Mouse (Mus musculus) liver, embryonic 14.5 days (tissue): ENCODE data around the gene Six5. TPM values are rescaled to one million over a fixed set of nuclear protein-coding genes. Genes with fewer than 3 reads are reported as not detected.

Experiments used
- ATAC-seq: fragments of 200-750 bp; cut with Nextera tagmentation; 2 replicates; pipeline ENCODE4 v1.8.0; 2017; ENCODE audit warnings: moderate number of reproducible peaks, mild to moderate bottlenecking, moderate library complexity; ENCODE audit not compliant: insufficient read depth
- DNase-seq, 3 experiments: peaks; one replicate each; pipeline ENCODE4 v3.0.0-alpha.2; 2012 to 2013; ENCODE audit warnings: low read depth in 3 of 3, low spot score in 3 of 3
- H3K27ac ChIP-seq: fragments of 300-500 bp; sonication (generic); 2 replicates; pipeline ENCODE4 v1.5.1; 2014; ENCODE audit warnings: moderate library complexity, mild to moderate bottlenecking, control low read depth, inconsistent platforms
- H3K27me3 ChIP-seq: fragments of 300-500 bp; sonication (generic); 2 replicates; pipeline ENCODE4 v1.6.1; 2014; ENCODE audit warnings: mild to moderate bottlenecking, low read length, moderate library complexity; ENCODE audit not compliant: control insufficient read depth, insufficient read depth
- H3K36me3 ChIP-seq: fragments of 300-500 bp; sonication (generic); replicated peaks from 2 replicates; pipeline ENCODE4 v1.6.1; 2014; ENCODE audit warnings: low read depth; ENCODE audit not compliant: control insufficient read depth, insufficient read depth
- H3K4me1 ChIP-seq, 2 experiments: fragments of 200-500 bp in 1 of 2; fragments of 300-500 bp in 1 of 2; sonication (generic) in 1 of 2; replicated peaks; 2 replicates each; pipeline ENCODE4 v1.6.1; 2012 to 2014; ENCODE audit warnings: antibody characterized with exemption in 1 of 2, inconsistent platforms in 1 of 2, low read length in 1 of 2; ENCODE audit not compliant: control insufficient read depth in 2 of 2, insufficient read depth in 2 of 2
- H3K4me2 ChIP-seq: fragments of 300-500 bp; sonication (generic); 2 replicates; pipeline ENCODE4 v1.6.1; 2014; ENCODE audit warnings: low read depth, mild to moderate bottlenecking, control low read depth, moderate library complexity
- H3K4me3 ChIP-seq, 2 experiments: fragments of 200-500 bp in 1 of 2; fragments of 300-500 bp in 1 of 2; sonication (generic) in 1 of 2; 2 replicates each; pipeline ENCODE4 v1.5.1; 2012 to 2014; ENCODE audit warnings: low read depth in 2 of 2, low read length in 2 of 2, mild to moderate bottlenecking in 2 of 2, control low read depth in 1 of 2, inconsistent platforms in 1 of 2, moderate library complexity in 1 of 2; ENCODE audit not compliant: insufficient read depth in 1 of 2
- H3K9ac ChIP-seq: fragments of 300-500 bp; sonication (generic); replicated peaks from 2 replicates; pipeline ENCODE4 v1.6.1; 2014; ENCODE audit warnings: mild to moderate bottlenecking, control low read depth, moderate library complexity
- H3K9me3 ChIP-seq: fragments of 300-500 bp; sonication (generic); 2 replicates; pipeline ENCODE4 v1.6.1; 2016; ENCODE audit warnings: low read length, mixed read lengths; ENCODE audit not compliant: control insufficient read depth
- CTCF ChIP-seq: IDR thresholded peaks from 2 replicates; pipeline ENCODE4 v1.5.1; 2016; ENCODE audit warnings: antibody characterized with exemption, low read depth, control low read depth
- EP300 ChIP-seq: IDR thresholded peaks from 2 replicates; pipeline ENCODE4 v1.6.1; 2016; ENCODE audit warnings: antibody characterized with exemption, low read depth
- WGBS: fragments of 180-500 bp; shearing (Covaris S2); extraction: QIAGEN DNeasy Blood & Tissue Kit; methylation state at CpG from one replicate; pipeline ENCODE4 v1.1.7; 2014; ENCODE audit not compliant: insufficient replicate concordance; 5-methylcytosine and 5-hydroxymethylcytosine counted together
- polyA plus RNA-seq, 2 experiments: library from polyadenylated mRNA; depleted of rRNA in 1 of 2; stranded (reverse) in 1 of 2; unstranded in 1 of 2; fragments of >200 nt; fragmentation: Nextera tagmentation in 1 of 2; extraction: Ambion mirVana in 1 of 2; gene quantifications; 2 replicates each; pipeline versions ENCODE4 v1.2.1 to v1.2.3; 2012 to 2014

Gene Six5
- polyA plus RNA-seq, 2 experiments, result 0.60 to 3.3 TPM

- Histone ChIP-seq H3K4me2 (no peak overlapping the region), H3K27ac (no peak overlapping the region), H3K36me3 (no peaks in the 10 kb centered on the region), H3K4me3 (no peak overlapping the region), H3K9me3 (no peaks in the 10 kb centered on the region), H3K27me3 (no peaks in the 10 kb centered on the region), H3K9ac (no peak overlapping the region), H3K4me1 (no peaks in the 10 kb centered on the region)
- no peak for ATAC-seq
- no peak for TF ChIP-seq CTCF
- TF ChIP-seq EP300, result no peak
- DNase-seq, result no peak
- 66% methylated on average over 1 of the region's 1 CpGs for WGBS
Measured at GRCm38 (mm10) chr7:19109565-19109964, 15.2 kb downstream of the Six5 start.

DNA sequence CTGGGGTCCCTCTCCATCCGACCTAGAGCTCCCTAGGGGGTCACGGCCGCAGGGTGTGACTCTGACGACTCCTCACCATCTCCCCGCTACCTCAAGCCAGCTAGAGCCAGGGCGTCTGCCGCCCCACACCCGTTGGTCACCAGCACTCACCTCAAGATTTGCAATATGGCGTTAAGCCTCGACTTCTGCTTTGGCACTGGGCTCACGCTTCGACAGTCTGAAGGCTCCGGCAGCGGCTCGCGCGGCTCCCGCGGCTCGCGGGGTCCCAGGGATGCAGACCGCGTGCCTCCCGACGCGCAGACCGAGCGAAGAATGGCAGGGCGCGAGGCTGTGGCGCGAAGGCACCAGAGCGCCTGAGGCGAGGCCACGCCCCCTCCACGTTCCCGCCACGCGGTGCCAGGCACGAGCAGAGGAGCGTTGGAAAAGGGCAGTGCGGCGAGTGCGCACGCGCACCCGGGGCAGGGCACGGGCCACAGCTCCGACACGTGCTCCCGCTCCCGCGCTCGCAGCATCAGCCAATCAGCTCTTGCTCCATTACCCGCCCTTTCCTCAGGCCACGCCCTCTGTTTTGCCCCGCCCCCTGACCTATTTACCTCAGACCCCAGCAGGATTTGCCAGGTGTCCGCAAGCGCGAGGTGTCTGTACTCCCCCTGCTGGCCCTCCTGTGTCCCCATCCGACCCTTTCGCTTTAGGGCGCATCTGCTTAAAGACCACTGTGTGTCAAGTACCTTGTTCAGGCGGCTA, 23.8 kb downstream of the Six5 start, which contains the start of gene Gm4969:
Gene Gm4969 (minus strand): TSS at position 341 of the 744 bp plus-strand sequence.
- Histone ChIP-seq H3K4me3 (0 out of 4 replicates have a peak within 1 kb of the TSS, but pooled peaks of 1 of the 2 experiments have one; percentile 88), H3K9me3 (peaks cover 4% of the 10 kb centered on the region), H3K4me2 (peak within 1 kb of the TSS; percentile 94), H3K27ac (no peak within 1 kb of the TSS), H3K4me1 (peaks cover 11 to 18% of the 10 kb centered on the region in 2 experiments), H3K36me3 (no peaks in the 10 kb centered on the region), H3K9ac (no peak within 1 kb of the TSS), H3K27me3 (peaks cover 7% of the 10 kb centered on the region)
- peak in 1 of 3 experiments; percentile 22 for DNase-seq
- TF ChIP-seq CTCF, result peak; percentile 46
- TF ChIP-seq EP300, result no peak
- ATAC-seq, result peak; percentile 17; the same call in 1 of the 2 replicates
- 27% methylated on average over 61 of the region's 64 CpGs for WGBS

GRCm38 (mm10) chr7:19119083-19119482, 24.7 kb downstream of the Six5 start:
- Histone ChIP-seq H3K4me3 (peak overlapping the region; percentile 88 to 91; a peak in 2 of 4 replicates), H3K4me1 (peaks cover 11 to 18% of the 10 kb centered on the region in 2 experiments), H3K36me3 (no peaks in the 10 kb centered on the region), H3K4me2 (peak overlapping the region; percentile 94), H3K9ac (no peak overlapping the region), H3K9me3 (peaks cover 4% of the 10 kb centered on the region), H3K27ac (no peak overlapping the region), H3K27me3 (peaks cover 7% of the 10 kb centered on the region)
- no peak for DNase-seq
- no peak for TF ChIP-seq EP300
- no peak for TF ChIP-seq CTCF
- WGBS, result 86% methylated on average over 8 of the region's 8 CpGs
- peak; percentile 3; the same call in 1 of the 2 replicates for ATAC-seq

DNA sequence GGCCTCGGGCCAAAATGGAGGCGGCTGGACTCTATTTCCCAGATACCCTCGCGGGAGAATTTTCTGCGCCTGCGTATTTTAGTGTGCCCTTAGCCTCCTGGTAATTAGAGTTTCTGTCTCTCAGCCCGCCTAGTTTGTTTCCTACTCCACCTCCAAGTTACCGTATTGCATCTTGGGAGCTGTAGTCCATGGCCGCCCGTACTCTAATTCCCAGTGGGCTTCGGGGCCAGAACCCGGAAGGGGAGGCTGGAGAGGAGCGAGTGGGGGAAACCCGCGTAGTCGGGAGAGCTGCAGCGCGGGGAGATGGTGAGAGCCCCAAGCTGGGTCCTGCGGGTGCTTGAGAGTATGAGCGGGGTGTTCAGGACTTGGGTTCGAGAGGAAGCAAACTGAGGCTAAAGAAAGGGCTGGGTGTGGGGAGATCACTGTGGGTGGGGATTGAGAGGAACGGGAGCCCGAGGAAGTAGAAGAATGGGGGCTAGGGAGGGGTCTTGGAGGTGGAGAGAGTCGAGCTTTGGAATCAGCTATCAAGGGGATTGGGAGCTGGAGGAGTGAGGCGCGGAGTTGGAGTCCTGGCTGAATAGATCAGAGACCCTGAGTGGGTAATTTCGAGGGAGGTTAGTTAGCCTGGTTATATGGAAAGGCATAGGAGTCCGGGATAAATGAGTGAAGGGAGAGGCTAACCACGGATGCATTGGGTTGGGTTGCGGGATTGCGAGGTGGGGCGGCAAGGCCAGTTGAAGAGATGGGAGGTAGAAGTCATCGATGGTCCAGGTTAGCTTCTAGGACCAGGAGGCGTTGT, 25.4 kb downstream of the Six5 start, which contains the start of gene Fbxo46:
Gene Fbxo46 (plus strand): TSS at position 229 of the 799 bp plus-strand sequence.
- H3K9ac ChIP-seq, result peak within 1 kb of the TSS; percentile 76
- DNase-seq (peak; percentile 92 to 95 (median 94)), ATAC-seq (peak; percentile 95)
- peaks cover 7% of the 10 kb centered on the region for H3K27me3 ChIP-seq
- no peaks in the 10 kb centered on the region for H3K36me3 ChIP-seq
- TF ChIP-seq CTCF (no peak), EP300 (no peak)
- 1% methylated on average over 34 of the region's 34 CpGs for WGBS
- H3K4me2 ChIP-seq, result peak within 1 kb of the TSS; percentile 94
- peaks cover 4% of the 10 kb centered on the region for H3K9me3 ChIP-seq
- no peak within 1 kb of the TSS; the same call in 1 of the 2 replicates for H3K27ac ChIP-seq
- peak within 1 kb of the TSS; percentile 88 to 91 for H3K4me3 ChIP-seq
- peaks cover 11 to 18% of the 10 kb centered on the region in 2 experiments for H3K4me1 ChIP-seq

GRCm38 (mm10) chr7:19121686-19122085, 27.3 kb downstream of the Six5 start:
- DNase-seq (no peak), ATAC-seq (no peak)
- H3K27me3 ChIP-seq, result peaks cover 7% of the 10 kb centered on the region
- no peak overlapping the region for H3K4me2 ChIP-seq
- peaks cover 11 to 18% of the 10 kb centered on the region in 2 experiments for H3K4me1 ChIP-seq
- H3K27ac ChIP-seq, result no peak overlapping the region
- 78% methylated on average over 4 of the region's 4 CpGs for WGBS
- no peaks in the 10 kb centered on the region for H3K36me3 ChIP-seq
- H3K9ac ChIP-seq, result no peak overlapping the region
- H3K4me3 ChIP-seq, result no peak overlapping the region
- peaks cover 4% of the 10 kb centered on the region for H3K9me3 ChIP-seq
- TF ChIP-seq EP300 (no peak), CTCF (no peak)
